Mouse (Mus musculus): ENCODE data around the gene Mrpl9.

Mrpl9 gene

GRCm38 (mm10) chr3:94465632-94466430, 22.7 kb downstream of the Mrpl9 start:
- no peak for DNase-seq (ENCODE audit: low read depth, low spot score)

GRCm38 (mm10) chr3:94468931-94469330, 25.8 kb downstream of the Mrpl9 start:
- no peak for DNase-seq (ENCODE audit: low read depth, low spot score)

GRCm38 (mm10) chr3:94472447-94473114, 29.5 kb downstream of the Mrpl9 start:
- DNase-seq (ENCODE audit: low read depth, low spot score): peak; percentile 61

GRCm38 (mm10) chr3:94473115-94473505, 30.0 kb downstream of the Mrpl9 start:
- DNase-seq (ENCODE audit: low read depth, low spot score): peak; percentile 26

- DNase-seq (ENCODE audit: low read depth, low spot score): peak; percentile 55
Observed at GRCm38 (mm10) chr3:94473567-94474232, 30.6 kb downstream of the Mrpl9 start.

GRCm38 (mm10) chr3:94476301-94477035, 33.4 kb downstream of the Mrpl9 start:
- DNase-seq (ENCODE audit: low read depth, low spot score): no peak

GRCm38 (mm10) chr3:94477444-94477843, 34.3 kb downstream of the Mrpl9 start:
- DNase-seq (ENCODE audit: low read depth, low spot score): no peak

GRCm38 (mm10) chr3:94477981-94478422, 34.9 kb downstream of the Mrpl9 start, which contains the start of gene Celf3:
Gene Celf3, plus strand, starts transcription at chr3:94478295.
- no peak for DNase-seq (ENCODE audit: low read depth, low spot score)

- DNase-seq (ENCODE audit: low read depth, low spot score): no peak
Observed at GRCm38 (mm10) chr3:94478591-94479169, 35.6 kb downstream of the Mrpl9 start.

GRCm38 (mm10) chr3:94479564-94479963, 36.4 kb downstream of the Mrpl9 start:
- DNase-seq (ENCODE audit: low read depth, low spot score): no peak

- DNase-seq (ENCODE audit: low read depth, low spot score): no peak
Observed at GRCm38 (mm10) chr3:94480291-94480884, 37.3 kb downstream of the Mrpl9 start, which contains the start of gene Riiad1. Gene Riiad1, minus strand, starts transcription at chr3:94480341.

GRCm38 (mm10) chr3:94481429-94481828, 38.3 kb downstream of the Mrpl9 start:
- DNase-seq (ENCODE audit: low read depth, low spot score): peak; percentile 57

- DNase-seq (ENCODE audit: low read depth, low spot score): peak; percentile 57
Observed at GRCm38 (mm10) chr3:94482764-94483385, 39.8 kb downstream of the Mrpl9 start.

- DNase-seq (ENCODE audit: low read depth, low spot score): no peak
Observed at GRCm38 (mm10) chr3:94483790-94484439, 40.8 kb downstream of the Mrpl9 start.

GRCm38 (mm10) chr3:94485922-94486321, 42.8 kb downstream of the Mrpl9 start:
- no peak for DNase-seq (ENCODE audit: low read depth, low spot score)

- no peak for DNase-seq (ENCODE audit: low read depth, low spot score)
Observed at GRCm38 (mm10) chr3:94487581-94487980, 44.5 kb downstream of the Mrpl9 start.

- DNase-seq (ENCODE audit: low read depth, low spot score): no peak
Observed at GRCm38 (mm10) chr3:94497162-94497561, 54.0 kb downstream of the Mrpl9 start.

Data from skeletal muscle tissue, adult 2 months (tissue).